Mouse (Mus musculus): ENCODE measurements around the gene Fgr. TPM values are rescaled to one million over a fixed set of nuclear protein-coding genes. Genes with fewer than 3 reads are reported as not detected.
A peak's percentile ranks its signal among the peaks of the same experiment; 100 is the strongest.
"Not testable (repeated sequence)": the region's sequence is repeated elsewhere in the genome, so short reads cannot be mapped to it uniquely, and the experiment has no call there.

Gene Fgr
- polyA plus RNA-seq (2014; fragmentation: Nextera tagmentation; extraction: Ambion mirVana): 0.23 and 0.73 TPM in 2 replicates

- H3K9ac ChIP-seq (ENCODE audit: low read depth, low read length): 0 out of 2 replicates have a peak within 1 kb of the TSS, but pooled peaks have one; percentile 2
- DNase-seq (ENCODE audit: low spot score): no peak
Observed at GRCm38 (mm10) chr4:132973814-132974398, at the start of gene Fgr. Gene Fgr (plus strand): TSS chr4:132974095.

GRCm38 (mm10) chr4:132926520-132926919 lies 47.4 kb upstream of the Fgr start:
- WGBS: 62% methylated on average over 2 of the region's 2 CpGs

More at GRCm38 (mm10) chr4:132973814-132974398, at the start of gene Fgr:
- WGBS: 1% methylated on average over 21 of the region's 21 CpGs
- H3K4me1 ChIP-seq (replicated peaks; ENCODE audit: control insufficient read depth, insufficient read depth, low read length): peaks cover 16% of the 10 kb centered on the region
- H3K4me3 ChIP-seq (ENCODE audit: low read depth, low read length): peak within 1 kb of the TSS; percentile 21
- no peaks in the 10 kb centered on the region for H3K36me3 ChIP-seq (ENCODE audit: control insufficient read depth, insufficient read depth, low read length)
- peak within 1 kb of the TSS; percentile 66 for H3K4me2 ChIP-seq
- no peak within 1 kb of the TSS for H3K27ac ChIP-seq (ENCODE audit: low read depth, low read length)
- no peaks in the 10 kb centered on the region for H3K9me3 ChIP-seq (ENCODE audit: control insufficient read depth, low read length)
- no peak for ATAC-seq (replicated peaks; ENCODE audit: low FRiP score)
- peaks cover 51% of the 10 kb centered on the region for H3K27me3 ChIP-seq (replicated peaks; ENCODE audit: control insufficient read depth, insufficient read depth, low read length)

DNA sequence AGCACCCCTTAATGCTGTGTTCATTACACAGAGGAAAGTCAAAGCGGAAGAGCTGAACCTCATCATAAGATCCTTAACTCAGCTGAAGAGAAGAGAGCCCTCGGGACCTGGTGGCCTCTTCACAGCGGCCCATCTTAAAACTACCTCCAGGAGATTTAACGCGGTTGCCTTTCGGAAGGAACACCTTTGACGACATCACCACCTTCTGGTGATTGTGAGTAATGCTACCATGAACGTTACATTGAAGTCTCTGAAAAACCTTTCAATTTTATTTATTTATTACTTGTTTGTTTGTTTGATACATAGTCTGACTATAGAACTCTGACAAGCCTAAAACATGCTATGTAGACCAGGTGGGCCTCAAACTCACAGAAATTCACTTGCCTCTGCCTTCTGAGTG lies 43.1 kb upstream of the Fgr start:
- ATAC-seq (replicated peaks; ENCODE audit: low FRiP score) (no peak), DNase-seq (ENCODE audit: low spot score) (no peak)
- no peaks in the 10 kb centered on the region for H3K9me3 ChIP-seq (ENCODE audit: control insufficient read depth, low read length)
- WGBS: 7% methylated on average over 8 of the region's 8 CpGs
- H3K4me2 ChIP-seq: no peak overlapping the region
- no peak overlapping the region for H3K27ac ChIP-seq (ENCODE audit: low read depth, low read length)
- no peak overlapping the region for H3K4me3 ChIP-seq (ENCODE audit: low read depth, low read length)
- H3K36me3 ChIP-seq (ENCODE audit: control insufficient read depth, insufficient read depth, low read length): no peaks in the 10 kb centered on the region
- H3K9ac ChIP-seq (ENCODE audit: low read depth, low read length): no peak overlapping the region
- no peaks in the 10 kb centered on the region for H3K27me3 ChIP-seq (replicated peaks; ENCODE audit: control insufficient read depth, insufficient read depth, low read length)
- H3K4me1 ChIP-seq (replicated peaks; ENCODE audit: control insufficient read depth, insufficient read depth, low read length): peaks cover 10% of the 10 kb centered on the region

More at GRCm38 (mm10) chr4:132926520-132926919, 47.4 kb upstream of the Fgr start:
- H3K4me1 ChIP-seq (replicated peaks; ENCODE audit: control insufficient read depth, insufficient read depth, low read length); H3K9ac ChIP-seq (ENCODE audit: low read depth, low read length); H3K4me3 ChIP-seq (ENCODE audit: low read depth, low read length); H3K27me3 ChIP-seq (replicated peaks; ENCODE audit: control insufficient read depth, insufficient read depth, low read length); H3K4me2 ChIP-seq; H3K36me3 ChIP-seq (ENCODE audit: control insufficient read depth, insufficient read depth, low read length); DNase-seq (ENCODE audit: low spot score); ATAC-seq (replicated peaks; ENCODE audit: low FRiP score); H3K9me3 ChIP-seq (ENCODE audit: control insufficient read depth, low read length); H3K27ac ChIP-seq (ENCODE audit: low read depth, low read length): not testable (repeated sequence)

GRCm38 (mm10) chr4:132932752-132933404 lies 41.0 kb upstream of the Fgr start:
- WGBS: 81% methylated on average over 4 of the region's 4 CpGs
- no peak overlapping the region for H3K4me2 ChIP-seq
- ATAC-seq (replicated peaks; ENCODE audit: low FRiP score) (no peak), DNase-seq (ENCODE audit: low spot score) (no peak)
- peaks cover 10% of the 10 kb centered on the region for H3K4me1 ChIP-seq (replicated peaks; ENCODE audit: control insufficient read depth, insufficient read depth, low read length)
- no peak overlapping the region for H3K4me3 ChIP-seq (ENCODE audit: low read depth, low read length)
- H3K9me3 ChIP-seq (ENCODE audit: control insufficient read depth, low read length): no peaks in the 10 kb centered on the region
- no peaks in the 10 kb centered on the region for H3K36me3 ChIP-seq (ENCODE audit: control insufficient read depth, insufficient read depth, low read length)
- H3K9ac ChIP-seq (ENCODE audit: low read depth, low read length): no peak overlapping the region
- no peak overlapping the region for H3K27ac ChIP-seq (ENCODE audit: low read depth, low read length)
- no peaks in the 10 kb centered on the region for H3K27me3 ChIP-seq (replicated peaks; ENCODE audit: control insufficient read depth, insufficient read depth, low read length)

DNA sequence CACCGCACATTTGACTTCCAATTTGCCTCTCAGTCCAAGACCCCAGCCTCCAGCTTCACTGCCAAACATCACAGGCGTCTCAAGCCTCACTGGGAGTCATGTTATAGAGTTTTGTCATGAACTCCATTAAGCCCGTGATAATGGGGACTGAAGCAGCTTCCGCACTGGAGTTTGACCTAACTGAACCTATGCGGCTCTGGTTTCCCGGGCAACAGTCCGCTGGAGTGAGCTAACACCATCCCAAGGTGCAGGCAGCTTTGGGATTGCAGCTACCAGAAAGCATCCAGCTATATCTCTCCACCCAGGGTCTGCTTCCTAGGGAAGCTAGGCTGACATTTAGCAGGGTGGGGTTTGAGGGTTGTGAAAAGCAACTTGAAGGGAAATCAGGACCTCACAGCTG lies 39.3 kb upstream of the Fgr start:
- Histone ChIP-seq H3K9ac (ENCODE audit: low read depth, low read length) (0 out of 2 replicates have a peak overlapping the region, but pooled peaks have one; percentile 48), H3K36me3 (ENCODE audit: control insufficient read depth, insufficient read depth, low read length) (no peaks in the 10 kb centered on the region), H3K27me3 (replicated peaks; ENCODE audit: control insufficient read depth, insufficient read depth, low read length) (no peaks in the 10 kb centered on the region), H3K4me2 (peak overlapping the region; percentile 38), H3K4me3 (ENCODE audit: low read depth, low read length) (no peak overlapping the region), H3K27ac (ENCODE audit: low read depth, low read length) (no peak overlapping the region), H3K9me3 (ENCODE audit: control insufficient read depth, low read length) (no peaks in the 10 kb centered on the region), H3K4me1 (replicated peaks; ENCODE audit: control insufficient read depth, insufficient read depth, low read length) (peaks cover 10% of the 10 kb centered on the region)
- DNase-seq (ENCODE audit: low spot score) (no peak), ATAC-seq (replicated peaks; ENCODE audit: low FRiP score) (no peak)
- WGBS: 44% methylated on average over 7 of the region's 7 CpGs

DNA sequence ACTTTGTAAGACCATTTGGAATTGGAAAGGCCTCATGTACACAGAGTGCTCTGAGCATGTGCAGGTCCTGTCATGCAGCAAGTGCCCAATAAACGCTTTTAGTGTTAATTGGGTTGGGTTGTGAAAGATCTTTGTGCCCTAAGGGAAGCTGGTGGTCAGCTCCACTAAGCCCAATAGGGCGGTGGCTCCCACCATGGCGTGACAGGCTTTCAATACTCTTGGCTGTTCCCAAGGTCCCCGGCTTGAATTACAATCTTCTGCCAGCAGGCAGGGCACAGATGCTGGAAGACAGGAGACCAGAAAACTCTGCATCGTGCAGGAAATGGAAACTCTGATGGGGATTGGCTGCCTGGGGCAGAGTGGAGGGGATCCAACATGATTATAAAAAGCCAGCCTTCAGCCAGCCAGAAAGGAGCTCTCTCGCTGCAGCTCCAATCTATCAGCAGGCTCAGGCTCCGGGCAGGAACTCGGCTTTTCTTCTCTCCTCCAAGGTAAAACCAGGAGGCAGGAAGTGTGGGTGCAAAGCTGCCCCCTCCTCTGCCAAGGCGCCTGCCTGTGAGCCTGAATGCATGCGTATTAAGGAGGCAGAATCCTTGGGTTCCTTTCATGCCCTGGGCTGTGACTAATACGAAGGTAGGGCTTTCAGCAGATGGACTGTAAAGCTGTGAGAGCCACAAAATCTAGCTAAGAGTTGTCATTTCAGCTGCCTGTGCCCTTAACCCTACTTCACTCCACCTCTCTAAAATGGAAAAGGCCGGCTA lies 35.5 kb upstream of the Fgr start:
- Histone ChIP-seq H3K4me2 (no peak overlapping the region), H3K9me3 (ENCODE audit: control insufficient read depth, low read length) (no peaks in the 10 kb centered on the region), H3K4me1 (replicated peaks; ENCODE audit: control insufficient read depth, insufficient read depth, low read length) (peaks cover 10% of the 10 kb centered on the region), H3K27me3 (replicated peaks; ENCODE audit: control insufficient read depth, insufficient read depth, low read length) (no peaks in the 10 kb centered on the region; the same call in 1 of the 2 replicates), H3K36me3 (ENCODE audit: control insufficient read depth, insufficient read depth, low read length) (no peaks in the 10 kb centered on the region), H3K4me3 (ENCODE audit: low read depth, low read length) (no peak overlapping the region), H3K9ac (ENCODE audit: low read depth, low read length) (no peak overlapping the region), H3K27ac (ENCODE audit: low read depth, low read length) (no peak overlapping the region)
- 64% methylated on average over 12 of the region's 12 CpGs for WGBS
- DNase-seq (ENCODE audit: low spot score) (no peak), ATAC-seq (replicated peaks; ENCODE audit: low FRiP score) (no peak)

DNA sequence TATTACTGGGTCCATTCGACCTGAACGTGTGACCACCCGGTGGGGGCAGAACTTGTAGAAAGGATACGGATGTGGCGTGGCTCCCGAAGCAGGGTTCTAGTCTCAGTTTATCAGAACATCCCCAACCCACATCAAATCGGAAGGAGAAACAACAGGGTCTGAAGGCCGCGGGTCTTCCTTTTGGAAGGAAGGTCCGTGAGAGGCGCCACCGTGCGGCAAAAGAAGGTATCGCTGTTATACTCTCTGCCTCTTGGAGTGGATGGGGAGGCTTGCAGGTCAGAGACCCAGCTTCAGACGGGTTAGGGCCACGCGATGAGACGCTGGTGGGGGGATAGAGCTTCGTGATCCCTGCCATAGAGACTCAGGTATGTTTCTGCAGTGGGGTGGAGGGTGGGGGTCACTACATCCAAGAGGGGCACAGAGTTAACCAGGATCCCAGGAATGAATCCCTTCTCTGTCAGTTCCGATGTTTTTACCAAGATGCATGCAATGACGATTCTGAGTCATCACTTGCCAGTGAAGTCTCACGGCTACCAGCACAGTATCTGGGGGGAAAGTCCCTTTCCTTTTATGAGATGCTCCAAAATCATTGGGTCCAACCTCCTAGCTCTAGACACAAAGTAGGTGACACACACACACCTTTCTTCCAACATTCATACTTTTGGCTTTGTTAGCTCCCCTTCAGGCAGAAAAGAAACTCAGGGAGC lies 34.3 kb upstream of the Fgr start:
- Histone ChIP-seq H3K4me1 (replicated peaks; ENCODE audit: control insufficient read depth, insufficient read depth, low read length) (peaks cover 8% of the 10 kb centered on the region), H3K9me3 (ENCODE audit: control insufficient read depth, low read length) (no peaks in the 10 kb centered on the region), H3K4me2 (peak overlapping the region; percentile 38), H3K27ac (ENCODE audit: low read depth, low read length) (no peak overlapping the region), H3K4me3 (ENCODE audit: low read depth, low read length) (no peak overlapping the region), H3K27me3 (replicated peaks; ENCODE audit: control insufficient read depth, insufficient read depth, low read length) (no peaks in the 10 kb centered on the region; the same call in 1 of the 2 replicates), H3K36me3 (ENCODE audit: control insufficient read depth, insufficient read depth, low read length) (no peaks in the 10 kb centered on the region), H3K9ac (ENCODE audit: low read depth, low read length) (no peak overlapping the region)
- DNase-seq (ENCODE audit: low spot score) (peak; percentile 70), ATAC-seq (replicated peaks; ENCODE audit: low FRiP score) (no peak; the same call in 1 of the 2 replicates)
- 22% methylated on average over 22 of the region's 22 CpGs for WGBS

- peaks cover 16% of the 10 kb centered on the region for H3K4me1 ChIP-seq (replicated peaks; ENCODE audit: control insufficient read depth, insufficient read depth, low read length)
- DNase-seq (ENCODE audit: low spot score): no peak
- ATAC-seq (replicated peaks; ENCODE audit: low FRiP score): no peak
- H3K4me2 ChIP-seq: no peak overlapping the region
- H3K27me3 ChIP-seq (replicated peaks; ENCODE audit: control insufficient read depth, insufficient read depth, low read length): no peaks in the 10 kb centered on the region; the same call in 1 of the 2 replicates
- H3K9ac ChIP-seq (ENCODE audit: low read depth, low read length): no peak overlapping the region
- no peaks in the 10 kb centered on the region for H3K9me3 ChIP-seq (ENCODE audit: control insufficient read depth, low read length)
- H3K27ac ChIP-seq (ENCODE audit: low read depth, low read length): no peak overlapping the region
- no peak overlapping the region for H3K4me3 ChIP-seq (ENCODE audit: low read depth, low read length)
- WGBS: 50% methylated on average over 23 of the region's 23 CpGs
- no peaks in the 10 kb centered on the region for H3K36me3 ChIP-seq (ENCODE audit: control insufficient read depth, insufficient read depth, low read length)
Observed at GRCm38 (mm10) chr4:132941012-132941729, 32.7 kb upstream of the Fgr start.
